Mouse (Mus musculus): ENCODE data around the gene Bcl3.

Gene Bcl3

DNA sequence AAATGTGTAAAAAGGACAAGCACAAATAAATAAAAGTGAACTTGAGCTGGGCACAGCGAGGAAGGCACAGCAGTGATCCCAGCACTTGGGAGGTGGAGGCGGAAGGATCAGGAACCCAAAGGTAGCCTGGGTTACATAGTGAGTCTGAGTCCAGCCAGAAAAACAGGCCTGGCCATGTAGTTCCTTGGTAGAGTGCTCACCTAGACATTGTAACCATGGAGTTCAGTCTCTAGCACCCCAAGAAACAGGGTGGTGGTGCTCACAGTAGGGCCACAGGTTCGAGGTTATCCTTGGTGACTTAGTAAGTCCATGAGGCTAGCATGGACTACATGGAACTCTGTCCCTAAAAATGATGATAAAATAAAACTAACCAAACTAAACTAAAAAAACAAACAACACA is 18.4 kb upstream of the Bcl3 start:
- in situ Hi-C loops (cut with MboI; ENCODE audit: low pct_unique_long_range_greater_than_20kb in 1 of 2, low sequenced_read_pairs in 2 of 2, unreplicated experiment in 1 of 2): loop anchor here (5.0 kb wide), 2 partner anchors 34 to 39 kb away; no protein-coding TSS in a partner anchor

DNA sequence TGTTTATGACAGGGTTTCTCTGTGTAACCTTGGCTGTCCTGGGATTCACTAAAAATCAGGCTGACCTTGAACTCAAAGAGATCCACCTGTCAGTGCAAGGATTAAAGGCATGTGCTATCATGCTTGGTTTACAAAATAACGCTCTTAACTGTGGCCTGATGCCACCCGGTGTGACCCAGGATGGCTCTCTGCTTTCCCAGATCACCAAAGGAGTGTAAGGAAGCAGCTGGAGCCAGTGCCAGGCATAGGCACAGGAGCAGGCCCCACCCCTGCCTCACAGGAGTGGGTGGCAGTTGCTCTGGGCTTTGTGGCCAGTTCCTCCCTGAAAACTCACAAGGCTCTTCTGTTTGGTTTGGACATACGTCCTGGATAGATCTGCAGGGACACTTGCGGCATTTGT is 17.8 kb upstream of the Bcl3 start:
- in situ Hi-C loops (cut with MboI; ENCODE audit: low pct_unique_long_range_greater_than_20kb in 1 of 2, low sequenced_read_pairs in 2 of 2, unreplicated experiment in 1 of 2): loop anchor here (5.0 kb wide), 2 partner anchors 33 to 38 kb away; no protein-coding TSS in a partner anchor

DNA sequence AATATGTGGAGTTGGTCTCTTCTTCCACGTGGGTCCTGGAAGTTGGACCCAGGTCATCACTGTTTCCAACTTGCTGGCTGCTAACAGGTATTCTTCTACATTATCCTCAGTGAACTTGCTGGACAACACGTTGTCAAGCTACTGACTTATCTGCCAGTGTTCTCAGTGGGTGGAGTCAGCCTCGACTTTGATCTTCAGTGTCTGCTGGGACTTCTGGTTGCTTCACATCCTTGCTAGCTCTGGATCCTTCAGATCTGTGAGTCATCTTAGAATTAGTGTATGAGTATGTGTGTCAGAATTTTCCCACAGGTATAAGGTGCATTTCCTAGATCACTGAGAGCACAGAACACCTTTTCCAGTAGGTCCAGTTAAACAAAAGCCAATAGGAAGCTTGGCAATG is 14.3 kb upstream of the Bcl3 start:
- in situ Hi-C loops (cut with MboI; ENCODE audit: low pct_unique_long_range_greater_than_20kb in 1 of 2, low sequenced_read_pairs in 2 of 2, unreplicated experiment in 1 of 2): no loop called here

DNA sequence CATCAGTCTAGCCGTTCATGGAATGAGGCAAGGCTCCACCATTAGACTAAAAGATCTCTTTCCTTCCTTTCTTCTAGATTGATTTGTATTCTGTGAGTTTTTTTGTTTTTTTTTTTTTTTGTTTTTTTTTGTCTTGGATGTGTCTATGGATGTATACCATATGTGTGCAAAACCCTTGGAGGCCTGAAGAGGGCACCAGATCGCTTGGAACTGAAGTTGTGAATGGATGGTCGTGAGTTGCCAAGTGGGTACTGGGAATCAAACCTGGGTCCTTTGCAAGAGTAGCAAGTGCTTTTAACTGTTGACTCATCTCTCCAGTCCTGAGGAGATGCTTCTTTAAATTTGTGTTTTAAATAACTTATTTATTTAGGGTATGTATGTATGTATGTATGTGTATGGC is 11.5 kb upstream of the Bcl3 start:
- in situ Hi-C loops (cut with MboI; ENCODE audit: low pct_unique_long_range_greater_than_20kb in 1 of 2, low sequenced_read_pairs in 2 of 2, unreplicated experiment in 1 of 2): no loop called here

DNA sequence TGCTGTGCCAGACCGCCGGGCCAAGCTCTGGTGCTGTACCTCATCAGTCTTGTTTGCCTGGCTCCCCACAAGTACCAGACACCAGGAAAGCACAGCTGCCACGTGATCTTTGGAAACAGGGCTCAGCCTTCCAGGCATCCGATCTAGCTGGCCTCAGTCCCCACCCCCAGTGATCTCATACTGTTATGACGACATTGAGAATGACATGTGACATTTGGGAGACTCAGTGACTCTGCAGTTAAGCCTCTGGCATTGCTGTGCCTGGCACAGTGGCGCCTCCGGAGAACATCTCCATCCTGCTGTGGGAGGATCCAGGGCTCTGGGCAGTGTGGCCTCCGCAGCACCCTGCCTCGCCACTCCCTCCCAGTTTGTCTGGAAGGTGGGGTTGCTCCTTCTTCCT is 9.3 kb upstream of the Bcl3 start:
- in situ Hi-C loops (cut with MboI; ENCODE audit: low pct_unique_long_range_greater_than_20kb in 1 of 2, low sequenced_read_pairs in 2 of 2, unreplicated experiment in 1 of 2): no loop called here

DNA sequence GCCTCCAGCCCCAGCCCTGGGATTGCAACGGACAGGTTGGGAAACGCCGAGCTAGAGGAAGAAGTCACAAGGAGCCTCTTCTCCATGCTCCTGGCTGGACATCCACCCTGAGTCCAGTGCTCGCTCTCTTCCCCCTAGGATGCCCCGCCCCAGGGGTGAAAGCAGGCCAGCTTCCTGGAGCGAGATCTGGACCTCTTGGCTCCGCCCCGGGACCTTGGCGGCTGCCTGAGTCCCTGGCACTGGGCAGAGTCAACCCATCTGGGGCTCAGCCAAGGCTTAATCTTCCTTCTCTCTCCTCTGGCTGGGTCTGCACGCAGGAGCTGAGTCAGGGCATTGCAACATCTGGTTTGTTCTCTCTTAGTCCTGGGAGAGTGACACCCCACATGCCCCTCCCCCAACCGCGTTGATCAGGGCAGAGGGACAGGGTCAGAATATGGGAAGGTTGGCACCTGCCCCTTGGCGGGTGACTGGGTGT is 8.1 kb upstream of the Bcl3 start:
- in situ Hi-C loops (cut with MboI; ENCODE audit: low pct_unique_long_range_greater_than_20kb in 1 of 2, low sequenced_read_pairs in 2 of 2, unreplicated experiment in 1 of 2): no loop called here

DNA sequence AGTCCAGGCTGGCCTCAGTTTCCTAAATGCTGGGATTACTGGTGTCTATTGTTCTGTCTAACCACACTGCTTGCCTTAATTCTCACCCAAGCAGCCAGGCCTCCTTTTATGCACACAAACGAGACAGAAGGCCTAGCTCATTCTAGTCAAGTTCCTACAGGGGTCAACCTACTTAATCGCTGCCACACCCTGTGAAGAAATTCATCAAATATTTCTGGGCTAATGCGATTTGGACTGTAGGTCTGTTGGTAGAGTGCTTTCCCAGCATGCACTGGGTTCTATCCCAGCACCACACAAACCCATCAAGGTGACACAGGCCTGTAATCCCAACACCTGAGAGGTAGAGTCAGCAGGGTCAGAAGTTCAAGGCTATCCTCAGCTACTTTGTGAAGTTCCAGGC is 7.1 kb upstream of the Bcl3 start:
- in situ Hi-C loops (cut with MboI; ENCODE audit: low pct_unique_long_range_greater_than_20kb in 1 of 2, low sequenced_read_pairs in 2 of 2, unreplicated experiment in 1 of 2): no loop called here

DNA sequence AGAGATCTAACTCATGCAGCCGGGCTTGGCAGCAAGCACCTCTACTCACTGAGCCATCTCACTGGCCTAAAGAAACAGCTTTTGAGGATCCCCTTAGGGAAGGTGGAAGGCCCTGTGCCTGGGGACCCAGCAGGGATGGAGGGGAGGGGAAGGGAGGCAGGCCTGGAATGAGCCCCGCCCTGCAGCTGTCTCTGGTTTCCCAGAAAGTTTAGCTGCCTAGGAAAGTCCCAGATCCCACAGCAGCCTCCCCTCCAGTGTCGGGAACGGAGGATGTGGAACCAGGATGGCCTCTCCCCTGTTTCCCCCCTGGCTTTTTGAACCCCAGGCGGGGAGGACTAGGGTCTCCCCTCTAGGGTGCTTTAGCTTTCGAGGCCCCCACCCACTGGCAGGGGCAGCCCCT is 4.2 kb upstream of the Bcl3 start:
- in situ Hi-C loops (cut with MboI; ENCODE audit: low pct_unique_long_range_greater_than_20kb in 1 of 2, low sequenced_read_pairs in 2 of 2, unreplicated experiment in 1 of 2): no loop called here

DNA sequence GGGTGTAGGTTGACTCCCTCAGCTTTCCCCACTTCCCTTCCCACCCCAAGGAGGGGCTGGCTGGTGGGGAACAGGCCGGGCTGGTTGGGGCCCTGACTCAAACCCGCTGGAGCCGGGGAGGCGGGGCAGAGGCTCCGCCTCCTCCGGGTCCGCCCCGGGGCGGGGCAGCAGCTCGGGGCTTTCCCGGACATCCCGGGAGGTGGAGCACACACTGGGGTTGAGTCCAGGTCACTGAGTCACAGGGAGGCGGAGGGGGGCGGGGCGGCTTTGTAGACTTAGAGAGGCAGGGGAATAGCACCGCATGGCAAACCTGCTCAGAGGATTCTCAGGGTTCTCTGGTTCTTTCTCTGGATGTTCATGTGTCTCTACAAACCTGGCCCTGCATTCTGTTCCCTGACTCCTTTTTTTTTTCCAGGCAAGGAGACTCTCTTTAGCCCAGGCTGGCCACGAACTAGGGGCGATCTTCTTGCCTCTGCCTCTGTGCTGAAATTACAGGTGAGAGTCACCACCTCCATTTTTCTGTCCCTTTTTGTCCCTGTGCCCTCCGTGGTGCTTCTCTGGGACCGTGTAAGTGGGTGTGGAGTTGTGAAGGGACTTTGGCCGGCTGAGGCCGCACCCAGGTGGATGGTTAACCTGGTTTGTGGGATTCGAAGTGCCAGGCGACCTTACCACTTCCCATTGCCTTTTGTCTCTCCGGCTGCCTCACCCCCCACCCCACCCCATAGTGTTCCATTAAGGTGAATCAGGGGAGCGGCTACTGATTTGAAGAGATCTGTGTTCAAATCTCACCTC is 1.8 kb upstream of the Bcl3 start:
- in situ Hi-C loops (cut with MboI; ENCODE audit: low pct_unique_long_range_greater_than_20kb in 1 of 2, low sequenced_read_pairs in 2 of 2, unreplicated experiment in 1 of 2): no loop called here

DNA sequence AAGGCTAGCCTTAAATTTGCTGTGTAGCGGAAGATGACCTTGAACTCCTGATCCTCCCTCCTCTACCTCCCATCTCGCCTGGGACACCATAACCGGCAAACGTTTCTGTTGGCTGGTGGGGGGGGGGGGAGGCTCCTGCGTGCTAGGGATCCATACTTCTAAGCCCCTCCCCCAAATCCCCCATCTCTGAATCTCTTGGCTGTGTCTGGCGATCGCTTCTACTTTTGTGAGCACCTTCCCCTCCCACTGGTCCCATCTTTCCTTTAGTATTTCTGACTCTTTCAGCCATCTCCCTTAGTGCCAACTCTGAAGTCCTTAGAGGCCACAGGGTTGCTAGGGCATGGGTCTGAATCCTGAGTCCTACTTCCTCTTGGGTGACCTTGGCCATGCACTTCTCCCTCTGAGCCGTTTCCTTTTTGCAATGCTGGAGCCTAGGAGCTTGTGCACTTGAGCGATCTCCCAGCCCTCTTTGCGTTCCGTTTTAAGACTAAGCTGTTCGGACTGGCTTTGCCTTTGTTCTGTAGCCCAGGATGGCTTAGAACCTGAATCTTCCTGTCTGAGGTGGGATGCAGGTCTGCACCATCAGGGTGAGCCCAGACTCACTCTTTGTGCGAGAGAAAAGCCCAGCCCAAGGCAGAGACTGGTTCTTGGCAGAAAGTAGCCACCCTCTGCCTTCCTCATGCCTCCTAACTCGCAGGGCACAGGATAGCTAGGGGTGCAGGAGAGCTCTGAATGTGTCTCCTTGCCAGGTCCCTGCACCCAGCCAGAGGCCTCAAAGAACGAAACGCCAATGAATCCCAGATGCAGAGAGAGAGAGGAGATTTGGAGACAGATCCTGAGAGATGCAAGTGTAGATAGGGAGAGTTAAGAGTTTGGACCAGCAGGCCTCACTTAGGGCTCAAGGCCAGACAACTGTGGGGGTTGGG is 949 bp upstream of the Bcl3 start:
- in situ Hi-C loops (cut with MboI; ENCODE audit: low pct_unique_long_range_greater_than_20kb in 1 of 2, low sequenced_read_pairs in 2 of 2, unreplicated experiment in 1 of 2): no loop called here

DNA sequence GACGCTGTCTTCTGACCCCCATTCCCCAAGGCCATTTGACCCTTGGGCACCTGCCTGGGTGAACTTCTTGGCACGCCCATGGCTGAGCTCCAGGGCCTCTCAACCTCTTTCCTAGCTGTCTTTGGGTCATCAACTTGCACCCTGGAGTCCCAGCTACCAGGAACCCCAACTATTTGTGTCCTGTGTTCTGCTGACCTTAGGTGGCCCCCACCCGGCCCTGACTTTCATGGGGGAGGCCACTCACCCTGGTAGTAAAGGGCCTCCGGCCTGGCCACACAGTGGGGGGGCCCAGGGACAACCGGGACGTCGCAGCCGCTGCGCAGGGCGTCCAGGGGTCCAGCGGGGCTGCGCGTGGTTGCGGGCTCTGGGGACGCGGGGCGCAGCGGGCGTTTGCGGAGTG is 377 bp downstream of the Bcl3 start:
- in situ Hi-C loops (cut with MboI; ENCODE audit: low pct_unique_long_range_greater_than_20kb in 1 of 2, low sequenced_read_pairs in 2 of 2, unreplicated experiment in 1 of 2): no loop called here

DNA sequence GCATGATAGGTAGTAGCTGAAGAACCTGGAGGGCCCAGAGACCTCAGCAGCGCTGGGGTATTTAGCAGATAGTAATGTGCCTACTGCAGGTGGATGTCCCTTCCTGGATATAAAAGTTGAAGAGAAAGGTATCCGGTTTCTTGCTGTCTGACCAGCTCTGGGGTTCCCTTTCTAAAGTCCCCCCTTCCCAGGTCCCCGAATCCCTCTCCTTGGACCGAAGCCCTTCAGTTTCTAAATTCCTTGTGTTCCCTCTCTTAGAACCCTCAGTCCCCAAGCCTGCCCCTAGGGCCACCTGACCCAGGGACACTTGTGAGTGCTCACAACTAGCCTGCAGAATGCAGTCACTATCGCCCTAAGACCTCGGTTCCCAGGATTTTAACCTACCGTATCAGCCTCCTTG is 937 bp downstream of the Bcl3 start:
- in situ Hi-C loops (cut with MboI; ENCODE audit: low pct_unique_long_range_greater_than_20kb in 1 of 2, low sequenced_read_pairs in 2 of 2, unreplicated experiment in 1 of 2): no loop called here

DNA sequence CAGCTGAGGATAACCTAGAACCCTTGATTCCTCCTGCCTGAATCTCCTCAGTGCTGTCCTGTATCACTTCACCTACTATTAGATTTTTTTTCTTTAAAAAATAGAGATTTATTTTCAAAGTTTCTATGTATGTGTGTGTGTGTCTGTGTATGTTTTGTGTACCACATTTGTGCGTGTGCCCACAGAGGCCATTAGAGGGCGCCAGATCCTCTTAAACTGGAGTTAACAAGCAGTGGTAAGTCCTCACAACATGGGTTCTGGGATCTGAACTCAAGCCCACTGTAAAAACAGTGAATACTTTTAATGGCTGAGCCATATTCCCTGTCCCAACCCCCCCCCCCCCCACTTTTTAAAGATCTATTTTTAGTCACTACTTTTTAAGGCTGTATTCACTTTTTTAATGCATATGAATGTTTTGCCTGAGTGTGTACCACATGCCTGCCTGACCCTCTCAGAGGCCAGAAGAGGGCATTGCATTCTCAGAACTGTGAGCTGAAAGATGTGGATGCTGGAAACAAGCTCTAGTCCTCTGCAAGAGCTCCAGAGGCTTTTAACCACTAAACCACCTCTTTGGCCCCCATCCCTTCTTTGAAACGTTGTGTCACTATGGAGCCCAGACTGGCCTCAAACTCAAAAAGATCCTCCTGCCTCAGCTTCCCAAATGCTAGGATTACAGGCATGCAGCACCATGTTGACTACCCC is 2.1 kb downstream of the Bcl3 start:
- in situ Hi-C loops (cut with MboI; ENCODE audit: low pct_unique_long_range_greater_than_20kb in 1 of 2, low sequenced_read_pairs in 2 of 2, unreplicated experiment in 1 of 2): no loop called here

DNA sequence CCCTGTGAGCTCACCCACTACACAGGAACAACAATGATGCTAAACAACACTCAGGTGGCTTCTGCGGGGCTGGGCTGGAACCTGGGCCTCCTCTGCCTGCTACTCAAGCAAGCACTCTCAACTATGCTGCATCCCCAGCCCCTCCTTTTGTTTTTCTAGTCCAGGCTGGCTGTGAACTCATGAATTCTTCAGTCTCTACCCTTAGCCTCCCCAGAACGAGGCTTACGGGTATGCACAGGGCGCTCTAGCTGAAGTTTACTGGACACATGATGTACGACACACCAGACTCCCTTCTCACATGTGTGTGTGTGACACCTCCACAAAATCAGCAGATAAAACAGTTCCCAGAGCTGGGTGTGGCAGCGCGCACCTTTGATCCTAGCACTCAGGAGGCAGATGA is 3.7 kb downstream of the Bcl3 start:
- in situ Hi-C loops (cut with MboI; ENCODE audit: low pct_unique_long_range_greater_than_20kb in 1 of 2, low sequenced_read_pairs in 2 of 2, unreplicated experiment in 1 of 2): no loop called here

DNA sequence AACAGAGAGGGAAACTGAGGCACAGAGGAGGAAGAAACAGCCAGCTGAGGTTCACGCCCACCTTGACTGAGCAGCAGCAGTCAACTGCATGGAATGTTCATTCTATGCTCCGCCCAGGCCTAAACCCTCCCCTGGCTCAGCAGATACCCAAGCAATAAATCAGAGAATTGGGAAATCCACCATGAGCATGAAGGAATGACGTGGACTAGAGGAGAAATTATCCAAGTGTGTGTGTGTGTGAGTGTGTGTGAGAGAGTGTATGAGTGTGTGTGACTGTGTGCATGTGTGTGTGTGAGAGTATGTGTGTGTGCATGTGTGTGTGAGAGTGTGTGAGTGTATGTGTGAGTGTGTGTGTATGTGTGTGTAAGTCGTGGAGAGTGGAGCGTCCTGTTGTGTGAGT is 4.1 kb downstream of the Bcl3 start:
- in situ Hi-C loops (cut with MboI; ENCODE audit: low pct_unique_long_range_greater_than_20kb in 1 of 2, low sequenced_read_pairs in 2 of 2, unreplicated experiment in 1 of 2): no loop called here

DNA sequence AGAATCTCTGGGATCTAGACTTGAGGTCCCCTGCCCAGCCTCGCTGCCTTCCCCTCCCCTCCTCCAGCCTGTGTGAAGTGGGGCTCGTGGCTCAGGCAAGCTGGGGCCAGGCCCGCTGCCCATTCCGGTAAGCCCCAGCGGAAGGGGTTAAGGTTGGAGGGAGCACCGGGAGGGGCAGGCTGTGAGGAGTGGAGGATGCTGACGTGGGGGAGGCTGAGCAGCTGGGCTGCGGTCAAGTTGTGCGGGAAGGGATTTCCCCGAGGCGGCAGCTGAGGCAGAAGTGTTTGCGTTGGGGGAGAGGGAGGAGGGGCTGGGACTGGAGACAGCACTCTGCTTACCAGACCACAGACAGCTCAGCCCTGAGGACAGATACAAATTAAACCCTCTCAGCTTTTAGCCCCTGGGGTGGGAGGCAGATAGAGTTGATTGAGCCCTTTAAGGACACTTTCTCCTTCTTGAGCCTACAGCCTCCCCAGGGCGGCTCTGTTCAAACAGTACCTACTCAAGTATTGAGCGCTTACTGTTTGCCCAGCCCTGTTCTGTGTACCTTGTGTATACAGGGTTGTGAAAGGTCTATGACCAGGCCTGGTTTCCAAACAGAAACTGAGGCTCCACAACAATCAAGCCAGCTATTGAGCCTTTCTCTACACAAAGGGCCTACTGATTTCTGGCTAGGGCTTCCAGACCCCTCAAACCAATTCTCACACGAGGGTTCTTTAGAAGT is 5.0 kb downstream of the Bcl3 start:
- in situ Hi-C loops (cut with MboI; ENCODE audit: low pct_unique_long_range_greater_than_20kb in 1 of 2, low sequenced_read_pairs in 2 of 2, unreplicated experiment in 1 of 2): no loop called here

DNA sequence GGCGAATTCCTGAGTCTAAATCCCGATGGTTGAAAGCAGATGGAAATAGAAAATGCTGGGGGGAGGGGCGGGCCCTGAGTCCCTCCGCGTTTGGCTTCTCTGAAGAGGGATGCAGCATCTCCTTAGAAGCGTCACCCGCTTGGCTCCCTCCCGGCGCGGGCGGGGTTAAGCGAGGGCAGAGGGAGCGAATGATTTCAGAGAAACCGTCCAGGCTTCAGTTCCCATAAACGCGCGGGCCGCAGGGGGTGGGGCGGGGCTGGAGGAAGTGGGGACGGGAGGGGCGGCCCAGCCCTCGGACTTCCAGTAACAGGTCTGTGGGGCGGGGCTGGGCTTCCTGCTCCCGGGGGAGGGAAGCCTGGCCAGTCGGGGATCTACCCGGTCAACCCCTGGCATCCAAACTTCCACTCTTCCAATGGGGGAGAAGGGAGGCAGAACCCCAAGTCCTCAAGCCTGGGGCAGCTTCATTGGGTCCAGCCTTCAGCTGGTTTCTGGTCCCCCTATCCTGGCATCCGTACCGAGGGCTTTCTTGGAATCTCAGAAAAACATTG is 6.3 kb downstream of the Bcl3 start:
- in situ Hi-C loops (cut with MboI; ENCODE audit: low pct_unique_long_range_greater_than_20kb in 1 of 2, low sequenced_read_pairs in 2 of 2, unreplicated experiment in 1 of 2): no loop called here

Measured in mouse embryonic stem cell (cell line).